Mouse (Mus musculus): ENCODE measurements at regions not wholly inside any gene's neighbourhood (a gene's known extent, or its start where the extent isn't known, plus 50 kb on each side); places are given as distances from the start of the nearest gene placed in this dataset.

- DNase-seq: no peak
Measured at GRCm38 (mm10) chr8:79514655-79515278, 115.4 kb upstream of the Smad1 start.

GRCm38 (mm10) chr8:79508597-79508996 lies 109.3 kb upstream of the Smad1 start:
- DNase-seq: no peak

- DNase-seq: no peak
Measured at GRCm38 (mm10) chr8:79505381-79505780, 106.1 kb upstream of the Smad1 start.

GRCm38 (mm10) chr8:79503906-79504305 lies 104.6 kb upstream of the Smad1 start:
- no peak for DNase-seq

GRCm38 (mm10) chr8:79502062-79502461 lies 102.7 kb upstream of the Smad1 start:
- DNase-seq: no peak

GRCm38 (mm10) chr8:79501238-79501637 lies 101.9 kb upstream of the Smad1 start:
- DNase-seq: peak; percentile 30 to 61

GRCm38 (mm10) chr8:79499258-79499657 lies 99.9 kb upstream of the Smad1 start:
- no peak for DNase-seq

- DNase-seq: peak; percentile 8 to 39
Measured at GRCm38 (mm10) chr8:79498611-79499010, 99.3 kb upstream of the Smad1 start.

- DNase-seq: no peak
Measured at GRCm38 (mm10) chr8:79491156-79491698, 91.9 kb upstream of the Smad1 start.

GRCm38 (mm10) chr8:79490739-79491138 lies 91.4 kb upstream of the Smad1 start:
- DNase-seq: peak in 1 of 2 experiments; percentile 11

GRCm38 (mm10) chr8:79488861-79489260 lies 89.5 kb upstream of the Smad1 start:
- peak; percentile 30 to 77 for DNase-seq

- no peak for DNase-seq
Measured at GRCm38 (mm10) chr8:79487597-79487996, 88.3 kb upstream of the Smad1 start.

- DNase-seq: no peak
Measured at GRCm38 (mm10) chr8:79479326-79479725, 80.0 kb upstream of the Smad1 start.

- no peak for DNase-seq
Measured at GRCm38 (mm10) chr8:79476012-79476411, 76.7 kb upstream of the Smad1 start.

- DNase-seq: no peak
Measured at GRCm38 (mm10) chr8:79474679-79475078, 75.4 kb upstream of the Smad1 start.

GRCm38 (mm10) chr8:79452101-79452500 lies 52.8 kb upstream of the Smad1 start:
- no peak for DNase-seq

- DNase-seq: no peak
Measured at GRCm38 (mm10) chr8:79449453-79449852, 50.1 kb upstream of the Smad1 start.

Data from kidney, postnatal 36 days (tissue).